Mouse (Mus musculus): Measurements from ENCODE around the gene Mill2.
A peak's percentile ranks its signal among the peaks of the same experiment; 100 is the strongest.
"Not testable (repeated sequence)": the region's sequence is repeated elsewhere in the genome, so short reads cannot be mapped to it uniquely, and the experiment has no call there.

The Mill2 gene

GRCm38 (mm10) chr7:18839865-18840264 is at the start of gene Mill2:
TSS of gene Mill2 (plus strand) at chr7:18839966.
- DNase-seq (ENCODE audit: low read depth, low spot score): peak; percentile 41

- DNase-seq (ENCODE audit: low read depth, low spot score): not testable (repeated sequence)
Observed at GRCm38 (mm10) chr7:18790671-18791070, 49.1 kb upstream of the Mill2 start.

GRCm38 (mm10) chr7:18798420-18798819 is 41.3 kb upstream of the Mill2 start, which contains the start of gene Psg19:
TSS of gene Psg19 (minus strand) at chr7:18798520.
- no peak for DNase-seq (ENCODE audit: low read depth, low spot score)

- no peak for DNase-seq (ENCODE audit: low read depth, low spot score)
Observed at GRCm38 (mm10) chr7:18799129-18799528, 40.6 kb upstream of the Mill2 start.

- DNase-seq (ENCODE audit: low read depth, low spot score): no peak
Observed at GRCm38 (mm10) chr7:18803526-18803925, 36.2 kb upstream of the Mill2 start.

GRCm38 (mm10) chr7:18818301-18818700 is 21.5 kb upstream of the Mill2 start:
- no peak for DNase-seq (ENCODE audit: low read depth, low spot score)

- no peak for DNase-seq (ENCODE audit: low read depth, low spot score)
Observed at GRCm38 (mm10) chr7:18821507-18821906, 18.3 kb upstream of the Mill2 start, which contains the start of gene Psg17. TSS of gene Psg17 (minus strand) at chr7:18821607.

- DNase-seq (ENCODE audit: low read depth, low spot score): no peak
Observed at GRCm38 (mm10) chr7:18827792-18828546, 11.8 kb upstream of the Mill2 start.

GRCm38 (mm10) chr7:18828592-18828991 is 11.2 kb upstream of the Mill2 start:
- DNase-seq (ENCODE audit: low read depth, low spot score): no peak

- DNase-seq (ENCODE audit: low read depth, low spot score): no peak
Observed at GRCm38 (mm10) chr7:18829545-18829944, 10.2 kb upstream of the Mill2 start.

GRCm38 (mm10) chr7:18832298-18832697 is 7.5 kb upstream of the Mill2 start:
- no peak for DNase-seq (ENCODE audit: low read depth, low spot score)

- DNase-seq (ENCODE audit: low read depth, low spot score): peak; percentile 84
Observed at GRCm38 (mm10) chr7:18840386-18841173, 814 bp downstream of the Mill2 start.

GRCm38 (mm10) chr7:18841174-18841567 is 1.4 kb downstream of the Mill2 start:
- DNase-seq (ENCODE audit: low read depth, low spot score): no peak

GRCm38 (mm10) chr7:18844811-18845210 is 5.0 kb downstream of the Mill2 start:
- DNase-seq (ENCODE audit: low read depth, low spot score): no peak

- no peak for DNase-seq (ENCODE audit: low read depth, low spot score)
Observed at GRCm38 (mm10) chr7:18848395-18848794, 8.6 kb downstream of the Mill2 start.

GRCm38 (mm10) chr7:18858310-18858916 is 18.6 kb downstream of the Mill2 start:
- DNase-seq (ENCODE audit: low read depth, low spot score): no peak

- no peak for DNase-seq (ENCODE audit: low read depth, low spot score)
Observed at GRCm38 (mm10) chr7:18862801-18863200, 23.0 kb downstream of the Mill2 start.

GRCm38 (mm10) chr7:18868491-18868890 is 28.7 kb downstream of the Mill2 start:
- no peak for DNase-seq (ENCODE audit: low read depth, low spot score)

GRCm38 (mm10) chr7:18871031-18871430 is 31.3 kb downstream of the Mill2 start, which contains the start of gene Pglyrp1:
TSS of gene Pglyrp1 (plus strand) at chr7:18871331.
- DNase-seq (ENCODE audit: low read depth, low spot score): not testable (repeated sequence)

- DNase-seq (ENCODE audit: low read depth, low spot score): no peak
Observed at GRCm38 (mm10) chr7:18872014-18872802, 32.4 kb downstream of the Mill2 start.

GRCm38 (mm10) chr7:18872816-18873215 is 33.0 kb downstream of the Mill2 start:
- DNase-seq (ENCODE audit: low read depth, low spot score): no peak
